Mouse (Mus musculus) midbrain, embryonic 12.5 days (tissue): ENCODE results near the gene Zic5. TPM values are rescaled to one million over a fixed set of nuclear protein-coding genes. Genes with fewer than 3 reads are reported as not detected.

ENCODE experiments used
- ATAC-seq: fragments of 200-750 bp; cut with Nextera tagmentation; 2 replicates; pipeline ENCODE4 v1.8.0; 2017; ENCODE audit warnings: low read depth, moderate TSS enrichment, moderate library complexity; ENCODE audit not compliant: low FRiP score
- H3K27ac ChIP-seq: fragments of 300-500 bp; sonication (generic); replicated peaks from 2 replicates; pipeline ENCODE4 v1.5.1; 2016; ENCODE audit warnings: mild to moderate bottlenecking
- H3K27me3 ChIP-seq: fragments of 300-500 bp; sonication (generic); 2 replicates; pipeline ENCODE4 v1.6.1; 2016; ENCODE audit warnings: mild to moderate bottlenecking
- H3K36me3 ChIP-seq: fragments of 300-500 bp; sonication (generic); 2 replicates; pipeline ENCODE4 v1.6.1; 2016
- H3K4me1 ChIP-seq: fragments of 300-500 bp; sonication (generic); 2 replicates; pipeline ENCODE4 v1.6.1; 2016
- H3K4me2 ChIP-seq: fragments of 300-500 bp; sonication (generic); replicated peaks from 2 replicates; pipeline ENCODE4 v1.6.1; 2016; ENCODE audit warnings: mild to moderate bottlenecking, moderate library complexity
- H3K4me3 ChIP-seq: fragments of 300-500 bp; sonication (generic); 2 replicates; pipeline ENCODE4 v1.5.1; 2016; ENCODE audit warnings: mild to moderate bottlenecking
- H3K9ac ChIP-seq: fragments of 300-500 bp; sonication (generic); replicated peaks from 2 replicates; pipeline ENCODE4 v1.6.1; 2016; ENCODE audit warnings: mild to moderate bottlenecking, moderate library complexity
- H3K9me3 ChIP-seq: fragments of 300-500 bp; sonication (generic); 2 replicates; pipeline ENCODE4 v1.6.1; 2016; ENCODE audit warnings: mild to moderate bottlenecking
- WGBS: fragments of 180-500 bp; shearing (Covaris S2); methylation state at CpG from one replicate; pipeline ENCODE4 v1.1.7; 2016; 5-methylcytosine and 5-hydroxymethylcytosine counted together
- polyA plus RNA-seq: library from polyadenylated mRNA; unstranded; fragments of >200 nt; fragmentation: Nextera tagmentation; extraction: Ambion mirVana; gene quantifications from 2 replicates; pipeline ENCODE4 v1.2.1, GENCODE M21; 2016

Gene Zic5
- polyA plus RNA-seq, 1 experiment from 2014 or later = 15.7 TPM

DNA sequence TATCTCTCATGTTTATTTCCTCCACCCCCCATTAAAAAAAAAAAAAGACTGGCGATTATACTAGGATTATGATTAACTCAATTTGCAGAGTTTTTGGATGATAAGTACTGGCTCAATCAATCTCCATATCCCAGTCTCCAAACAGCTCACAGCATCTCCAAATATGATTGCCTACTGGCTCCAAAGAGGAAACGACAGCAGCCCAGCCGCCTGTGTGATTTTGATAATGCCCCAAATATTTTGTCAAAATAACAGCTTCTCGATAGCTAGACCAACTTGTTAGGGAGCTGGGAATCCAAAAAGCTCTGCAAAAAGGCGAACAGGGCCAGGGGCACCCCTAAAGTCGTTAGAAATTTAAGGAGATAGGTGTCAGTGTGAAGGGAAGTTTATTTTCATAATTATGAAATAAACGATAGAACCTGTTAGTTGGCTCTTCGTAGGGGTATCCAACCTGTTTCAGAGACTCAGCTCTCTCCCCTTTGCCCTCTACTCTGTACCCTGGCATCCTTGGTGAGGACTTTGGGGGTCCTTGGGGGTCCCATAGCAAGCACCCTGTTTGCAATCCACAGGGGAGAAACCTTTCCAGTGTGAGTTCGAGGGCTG, 12.6 kb upstream of the Zic5 start:
- Histone ChIP-seq H3K27ac (peak overlapping the region; percentile 99), H3K27me3 (peaks cover 76% of the 10 kb centered on the region), H3K9me3 (no peaks in the 10 kb centered on the region), H3K36me3 (no peaks in the 10 kb centered on the region), H3K4me1 (peaks cover 40% of the 10 kb centered on the region), H3K9ac (peak overlapping the region; percentile 97), H3K4me2 (peak overlapping the region; percentile 71), H3K4me3 (peak overlapping the region; percentile 77)
- no peak for ATAC-seq
- WGBS = under 1% methylated on average over 9 of the region's 9 CpGs

DNA sequence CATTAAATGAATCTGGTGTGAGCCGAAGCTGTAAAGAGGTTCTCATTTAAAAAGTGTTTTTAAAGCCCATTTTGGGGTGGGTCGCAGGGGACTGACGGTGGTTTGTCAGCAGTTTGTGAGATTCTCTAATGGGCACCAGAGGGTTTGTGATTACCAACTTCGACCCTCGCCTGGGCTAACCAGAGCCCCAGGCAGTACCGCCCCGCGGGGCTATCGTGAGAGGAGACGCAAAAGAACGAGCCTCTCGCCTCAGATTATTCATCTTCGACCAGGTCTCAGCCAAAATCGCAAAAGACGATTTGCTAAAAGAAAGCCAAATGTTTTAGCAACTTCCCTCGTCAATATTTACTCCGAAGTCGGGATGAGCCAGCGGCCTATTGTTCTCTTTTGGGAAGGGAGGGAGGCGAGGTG, 11.8 kb upstream of the Zic5 start:
- Histone ChIP-seq H3K4me1 (peaks cover 38% of the 10 kb centered on the region), H3K27me3 (peaks cover 75% of the 10 kb centered on the region)
- WGBS = under 1% methylated on average over 20 of the region's 20 CpGs

DNA sequence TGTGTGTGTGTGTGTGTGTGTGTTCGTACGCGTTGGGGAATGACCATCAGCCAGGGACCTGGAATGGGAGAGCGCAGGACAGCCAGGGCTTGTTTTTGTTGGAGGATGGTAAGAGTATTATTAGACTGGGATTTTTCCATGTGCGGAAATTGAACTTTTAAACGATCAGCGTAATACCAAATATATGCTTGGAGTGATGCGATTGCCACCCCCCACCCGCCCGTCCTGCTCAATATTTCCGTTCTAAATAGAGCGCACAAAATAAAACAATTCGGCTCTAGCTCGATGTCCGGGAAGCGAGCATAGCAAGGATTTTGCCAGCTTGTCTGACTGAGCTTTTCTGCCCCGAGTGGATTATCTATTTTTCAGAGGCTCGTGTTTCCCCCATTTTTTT, 11.3 kb upstream of the Zic5 start:
- Histone ChIP-seq H3K4me2 (peak overlapping the region; percentile 71), H3K9ac (peak overlapping the region; percentile 97), H3K27me3 (peaks cover 73% of the 10 kb centered on the region), H3K4me1 (peaks cover 33% of the 10 kb centered on the region), H3K9me3 (no peaks in the 10 kb centered on the region), H3K4me3 (peak overlapping the region; percentile 77), H3K27ac (peak overlapping the region; percentile 99), H3K36me3 (no peaks in the 10 kb centered on the region)
- WGBS = 0% methylated on average over 18 of the region's 18 CpGs
- no peak for ATAC-seq

More for the DNA sequence above, 11.8 kb upstream of the Zic5 start:
- H3K27ac ChIP-seq = peak overlapping the region; percentile 99
- no peak for ATAC-seq
- peak overlapping the region; percentile 77 for H3K4me3 ChIP-seq
- no peaks in the 10 kb centered on the region for H3K36me3 ChIP-seq
- H3K9ac ChIP-seq = peak overlapping the region; percentile 97
- H3K9me3 ChIP-seq = no peaks in the 10 kb centered on the region
- H3K4me2 ChIP-seq = peak overlapping the region; percentile 71

DNA sequence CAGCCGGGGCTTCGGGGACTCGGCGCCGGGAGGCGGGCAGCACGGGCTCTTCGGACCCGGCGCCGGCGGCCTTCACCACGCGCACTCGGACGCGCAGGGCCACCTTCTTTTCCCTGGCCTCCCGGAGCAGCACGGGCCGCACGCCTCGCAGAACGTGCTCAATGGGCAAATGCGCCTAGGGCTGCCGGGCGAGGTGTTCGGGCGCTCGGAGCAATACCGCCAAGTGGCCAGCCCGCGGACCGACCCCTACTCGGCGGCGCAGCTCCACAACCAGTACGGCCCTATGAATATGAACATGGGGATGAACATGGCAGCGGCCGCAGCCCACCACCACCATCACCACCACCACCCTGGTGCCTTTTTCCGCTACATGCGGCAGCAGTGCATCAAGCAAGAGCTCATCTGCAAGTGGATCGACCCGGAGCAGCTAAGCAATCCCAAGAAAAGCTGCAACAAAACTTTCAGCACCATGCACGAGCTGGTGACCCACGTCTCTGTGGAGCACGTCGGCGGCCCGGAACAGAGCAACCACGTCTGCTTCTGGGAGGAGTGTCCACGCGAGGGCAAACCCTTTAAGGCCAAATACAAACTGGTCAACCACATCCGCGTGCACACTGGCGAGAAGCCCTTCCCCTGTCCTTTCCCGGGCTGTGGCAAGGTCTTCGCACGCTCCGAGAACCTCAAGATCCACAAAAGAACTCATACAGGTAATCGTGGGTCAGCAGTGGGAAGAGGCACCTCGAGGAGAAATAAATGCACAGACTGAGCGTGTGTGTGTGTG, 10.8 kb upstream of the Zic5 start:
- peak overlapping the region; percentile 97 for H3K9ac ChIP-seq
- ATAC-seq = no peak
- H3K4me2 ChIP-seq = peak overlapping the region; percentile 71
- H3K9me3 ChIP-seq = no peaks in the 10 kb centered on the region
- H3K27ac ChIP-seq = peak overlapping the region; percentile 99
- H3K36me3 ChIP-seq = no peaks in the 10 kb centered on the region
- H3K4me1 ChIP-seq = peaks cover 35% of the 10 kb centered on the region
- peak overlapping the region; percentile 77 for H3K4me3 ChIP-seq
- WGBS = under 1% methylated on average over 62 of the region's 62 CpGs
- peaks cover 73% of the 10 kb centered on the region for H3K27me3 ChIP-seq

DNA sequence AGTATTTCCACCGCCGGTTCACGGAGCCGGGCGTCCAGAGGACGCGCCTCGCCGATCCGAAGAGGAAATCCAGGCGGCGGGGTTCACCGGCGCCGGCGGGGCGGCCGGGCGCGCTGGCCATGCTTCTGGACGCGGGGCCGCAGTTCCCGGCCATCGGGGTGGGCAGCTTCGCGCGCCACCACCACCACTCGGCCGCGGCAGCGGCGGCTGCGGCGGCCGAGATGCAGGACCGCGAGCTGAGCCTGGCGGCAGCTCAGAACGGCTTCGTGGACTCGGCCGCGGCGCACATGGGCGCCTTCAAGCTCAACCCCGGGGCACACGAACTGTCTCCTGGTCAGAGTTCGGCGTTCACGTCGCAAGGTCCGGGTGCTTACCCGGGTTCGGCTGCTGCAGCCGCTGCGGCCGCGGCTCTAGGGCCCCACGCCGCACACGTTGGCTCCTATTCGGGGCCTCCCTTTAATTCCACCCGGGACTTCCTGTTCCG, 10.1 kb upstream of the Zic5 start:
- Histone ChIP-seq H3K9me3 (no peaks in the 10 kb centered on the region), H3K4me3 (peak overlapping the region; percentile 77), H3K36me3 (no peaks in the 10 kb centered on the region), H3K4me2 (peak overlapping the region; percentile 71), H3K9ac (peak overlapping the region; percentile 97), H3K4me1 (peaks cover 35% of the 10 kb centered on the region), H3K27ac (peak overlapping the region; percentile 99), H3K27me3 (peaks cover 74% of the 10 kb centered on the region)
- ATAC-seq = no peak
- under 1% methylated on average over 58 of the region's 65 CpGs for whole genome bisulfite sequencing

DNA sequence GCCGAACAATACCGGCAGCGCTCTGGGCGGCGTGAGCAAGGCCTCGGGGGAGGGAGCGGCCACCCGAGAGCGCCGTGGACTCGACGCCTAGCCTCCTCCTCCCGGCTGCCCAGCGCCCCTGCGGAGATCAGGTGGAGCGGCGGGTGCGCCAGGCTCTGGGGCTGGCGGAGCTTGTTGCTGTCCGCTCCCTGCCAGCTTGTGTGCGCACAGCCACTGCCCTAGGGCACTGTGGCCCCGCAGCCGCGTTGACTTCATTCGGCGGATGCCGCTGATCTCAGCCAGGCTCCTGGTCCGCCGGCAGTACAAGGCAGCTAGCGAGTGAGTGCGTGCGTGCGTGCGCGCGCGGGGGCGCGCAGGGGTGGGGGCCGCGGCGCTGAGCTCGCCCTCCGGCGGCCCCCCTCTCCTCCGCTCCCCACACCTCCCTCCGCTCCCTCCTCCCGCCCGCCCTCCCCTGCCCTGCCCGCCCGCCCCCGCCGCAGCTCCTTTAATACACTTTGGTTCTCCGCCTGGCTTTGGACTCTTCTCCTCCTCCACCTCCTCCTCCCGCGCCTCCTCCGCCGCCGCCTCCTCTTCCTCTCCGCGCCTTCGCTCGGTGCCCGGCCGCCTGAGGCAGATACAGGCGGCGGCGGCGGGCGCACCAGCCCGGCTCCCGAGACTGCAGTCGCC, 9.5 kb upstream of the Zic5 start, which contains the start of gene Zic2:
Gene Zic2 (plus strand): TSS at position 545 of the 666 bp plus-strand sequence.
- ATAC-seq = peak; percentile 73
- Histone ChIP-seq H3K4me2 (peak within 1 kb of the TSS; percentile 71), H3K36me3 (no peaks in the 10 kb centered on the region), H3K9me3 (no peaks in the 10 kb centered on the region), H3K4me3 (peak within 1 kb of the TSS; percentile 77), H3K4me1 (peaks cover 35% of the 10 kb centered on the region), H3K27ac (peak within 1 kb of the TSS; percentile 99), H3K9ac (peak within 1 kb of the TSS; percentile 97), H3K27me3 (peaks cover 70% of the 10 kb centered on the region)
- under 1% methylated on average over 40 of the region's 73 CpGs for WGBS

DNA sequence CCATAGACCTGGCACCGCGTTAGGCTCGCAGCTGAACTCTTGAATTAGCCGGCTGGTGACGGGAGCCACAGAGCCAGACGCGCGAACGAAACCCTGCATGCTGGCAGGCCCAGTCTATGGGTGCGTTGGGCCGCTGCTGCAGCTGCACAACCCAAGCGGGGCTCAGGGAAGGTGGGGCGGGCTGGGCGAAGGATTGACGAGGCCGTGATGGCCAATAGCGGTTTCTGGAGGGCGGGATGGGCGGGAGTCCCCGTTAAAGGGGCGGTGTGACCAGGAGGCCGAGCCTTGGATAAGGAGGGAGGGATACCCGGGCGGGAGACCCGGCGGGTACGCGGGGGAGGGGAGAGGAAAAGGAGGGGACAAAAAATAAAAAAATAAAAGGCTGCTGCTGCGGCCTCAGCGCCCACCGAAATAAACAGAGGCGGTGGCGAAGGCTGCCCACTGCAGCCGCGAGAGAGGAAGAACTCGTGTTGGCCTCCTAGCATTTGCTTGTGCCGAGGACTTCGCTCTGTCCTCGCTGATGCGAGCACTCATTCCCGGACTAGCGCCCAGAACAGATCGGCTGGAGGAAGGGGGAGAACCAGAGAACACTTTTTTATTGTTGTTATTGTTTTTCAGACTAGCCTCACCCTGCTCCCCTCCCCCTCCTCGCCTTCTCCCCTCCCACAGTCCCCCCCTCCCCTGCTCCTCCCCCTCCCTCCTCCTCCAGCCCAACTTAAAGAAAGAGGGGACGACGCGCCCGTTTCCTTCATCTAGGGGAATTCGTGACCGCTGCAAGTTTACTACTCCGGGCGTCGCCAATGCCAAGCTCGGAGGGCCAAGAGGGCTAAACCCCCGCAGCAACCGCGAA, 8.8 kb upstream of the Zic5 start:
- peak overlapping the region; percentile 97 for H3K9ac ChIP-seq
- no peaks in the 10 kb centered on the region for H3K9me3 ChIP-seq
- peaks cover 38% of the 10 kb centered on the region for H3K4me1 ChIP-seq
- H3K36me3 ChIP-seq = no peaks in the 10 kb centered on the region
- H3K4me2 ChIP-seq = peak overlapping the region; percentile 71
- H3K27ac ChIP-seq = peak overlapping the region; percentile 99
- H3K4me3 ChIP-seq = peak overlapping the region; percentile 77
- WGBS = under 1% methylated on average over 55 of the region's 57 CpGs
- peaks cover 74% of the 10 kb centered on the region for H3K27me3 ChIP-seq
- ATAC-seq = peak; percentile 83

DNA sequence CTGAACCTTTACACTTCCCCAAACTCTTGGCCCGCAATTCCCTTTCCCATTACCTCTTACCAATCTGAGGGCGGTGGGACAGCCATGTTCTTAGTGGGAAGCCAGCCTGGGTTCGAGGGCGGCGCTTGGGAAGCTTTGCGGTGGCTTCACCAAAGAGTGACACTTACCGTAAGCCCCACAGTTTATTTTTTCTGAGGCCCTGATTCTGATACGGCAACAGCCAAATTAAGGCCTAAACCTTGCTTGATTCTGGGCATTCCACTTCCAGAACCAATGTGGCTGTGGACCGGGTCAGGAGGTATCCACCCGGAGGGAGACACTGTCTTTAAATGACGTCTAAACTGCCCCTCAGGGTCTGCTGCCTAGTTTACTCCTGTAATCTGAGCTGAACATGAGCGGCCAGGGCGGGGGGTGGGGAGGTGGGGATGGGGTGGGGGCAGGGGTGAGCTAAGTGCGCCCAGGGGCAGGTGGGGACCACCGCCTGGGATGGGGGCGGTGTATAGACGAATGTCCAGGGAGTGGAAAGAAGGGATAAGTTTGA, 7.8 kb upstream of the Zic5 start:
- Histone ChIP-seq H3K4me1 (peaks cover 31% of the 10 kb centered on the region), H3K9ac (peak overlapping the region; percentile 97), H3K4me2 (peak overlapping the region; percentile 71), H3K4me3 (peak overlapping the region; percentile 77), H3K27me3 (peaks cover 74% of the 10 kb centered on the region), H3K27ac (peak overlapping the region; percentile 99), H3K36me3 (no peaks in the 10 kb centered on the region), H3K9me3 (no peaks in the 10 kb centered on the region)
- under 1% methylated on average over 17 of the region's 17 CpGs for WGBS
- ATAC-seq = 0 out of 2 replicates have a peak, but pooled peaks have one; percentile 2

DNA sequence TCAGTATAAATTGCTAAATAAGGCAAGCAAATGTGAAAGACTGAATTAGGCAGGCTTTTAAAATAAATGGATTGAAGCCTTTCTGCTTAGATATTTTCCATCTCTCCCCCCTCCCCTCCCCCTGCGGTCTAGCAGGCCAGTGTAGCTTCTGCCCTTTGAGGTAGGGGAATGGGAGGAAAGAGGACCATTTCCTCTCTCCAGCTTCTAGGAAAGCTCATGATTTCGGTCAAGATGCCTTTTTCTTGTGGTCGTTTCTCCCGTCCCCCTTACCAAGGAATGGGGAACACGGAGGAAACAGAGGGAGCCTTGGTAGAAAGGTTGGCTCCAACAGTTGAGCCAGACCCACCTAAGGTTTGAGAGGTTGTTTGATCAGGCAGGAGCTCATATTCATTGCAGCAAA, 7.2 kb upstream of the Zic5 start:
- Histone ChIP-seq H3K4me2 (peak overlapping the region; percentile 71), H3K9ac (peak overlapping the region; percentile 97; the same call in 1 of the 2 replicates), H3K4me3 (peak overlapping the region; percentile 77), H3K9me3 (no peaks in the 10 kb centered on the region), H3K36me3 (no peaks in the 10 kb centered on the region), H3K4me1 (peaks cover 31% of the 10 kb centered on the region), H3K27me3 (peaks cover 75% of the 10 kb centered on the region), H3K27ac (peak overlapping the region; percentile 99)
- WGBS = 8% methylated on average over 5 of the region's 5 CpGs
- no peak for ATAC-seq

DNA sequence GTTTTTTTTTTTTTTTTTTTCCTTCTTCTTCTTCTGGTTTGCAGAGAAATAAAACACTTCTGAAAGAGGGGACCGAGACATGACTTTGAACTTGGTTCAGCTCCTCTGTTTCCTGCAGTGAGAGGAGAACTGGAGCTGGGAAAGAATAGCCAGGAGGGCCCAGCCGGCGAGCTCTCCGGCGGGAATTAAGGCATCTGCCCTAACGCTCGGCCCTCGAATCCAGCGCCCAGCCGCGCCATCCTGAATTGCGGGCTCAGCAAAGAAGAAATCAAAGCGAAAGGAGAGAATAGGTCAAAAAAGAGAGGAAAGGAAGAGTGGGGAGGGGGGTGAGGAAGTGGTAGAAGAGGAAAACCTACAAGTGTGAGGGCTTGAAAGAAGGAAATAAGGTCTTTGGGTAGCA, 6.7 kb upstream of the Zic5 start:
- under 1% methylated on average over 13 of the region's 13 CpGs for WGBS

More for the DNA sequence above, 6.7 kb upstream of the Zic5 start:
- Histone ChIP-seq H3K27ac (peak overlapping the region; percentile 99), H3K4me3 (peak overlapping the region; percentile 77), H3K36me3 (no peaks in the 10 kb centered on the region), H3K27me3 (peaks cover 80% of the 10 kb centered on the region), H3K4me2 (peak overlapping the region; percentile 71), H3K4me1 (peaks cover 31% of the 10 kb centered on the region), H3K9ac (peak overlapping the region; percentile 97; the same call in 1 of the 2 replicates), H3K9me3 (no peaks in the 10 kb centered on the region)
- ATAC-seq = no peak
